Mouse (Mus musculus): ENCODE measurements around the gene Txndc17. TPM values are rescaled to one million over a fixed set of nuclear protein-coding genes. Genes with fewer than 3 reads are reported as not detected.
"Not testable (repeated sequence)": the region's sequence is repeated elsewhere in the genome, so short reads cannot be mapped to it uniquely, and the experiment has no call there.

Txndc17 gene
- 94.7 and 97.9 TPM in 2 replicates for polyA plus RNA-seq (2015; fragmentation: Nextera tagmentation; extraction: Ambion mirVana)

- WGBS (ENCODE audit: insufficient replicate concordance): under 1% methylated on average over 42 of the region's 42 CpGs
- peak within 1 kb of the TSS; percentile 82 for H3K9ac ChIP-seq
- H3K27me3 ChIP-seq: no peaks in the 10 kb centered on the region
- peak; percentile 81 for DNase-seq
- H3K9me3 ChIP-seq (replicated peaks): no peaks in the 10 kb centered on the region
- peaks cover 23% of the 10 kb centered on the region for H3K36me3 ChIP-seq
- peaks cover 31% of the 10 kb centered on the region for H3K4me1 ChIP-seq (replicated peaks)
- H3K4me2 ChIP-seq: peak within 1 kb of the TSS; percentile 95
- ATAC-seq (ENCODE audit: low read depth): peak; percentile 95
- peak within 1 kb of the TSS; percentile 89 for H3K4me3 ChIP-seq (replicated peaks)
- peak within 1 kb of the TSS; percentile 59 for H3K27ac ChIP-seq
Observed at GRCm38 (mm10) chr11:72207204-72207833, at the start of gene Txndc17, which contains the start of gene 4933427D14Rik. Gene Txndc17, plus strand, starts transcription at chr11:72207547. Gene 4933427D14Rik, minus strand, starts transcription at chr11:72207459.

GRCm38 (mm10) chr11:72163198-72163597 is 44.1 kb upstream of the Txndc17 start:
- H3K4me1 ChIP-seq (replicated peaks): no peaks in the 10 kb centered on the region
- no peak overlapping the region for H3K9ac ChIP-seq
- no peak for DNase-seq
- H3K27me3 ChIP-seq: no peaks in the 10 kb centered on the region
- H3K9me3 ChIP-seq (replicated peaks): no peaks in the 10 kb centered on the region
- WGBS (ENCODE audit: insufficient replicate concordance): 68% methylated on average over 2 of the region's 2 CpGs
- H3K4me3 ChIP-seq (replicated peaks): no peak overlapping the region
- H3K36me3 ChIP-seq: peaks cover 32% of the 10 kb centered on the region
- ATAC-seq (ENCODE audit: low read depth): no peak
- no peak overlapping the region for H3K27ac ChIP-seq
- H3K4me2 ChIP-seq: no peak overlapping the region

GRCm38 (mm10) chr11:72169871-72170270 is 37.5 kb upstream of the Txndc17 start:
- no peak for DNase-seq
- H3K36me3 ChIP-seq: peaks cover 38% of the 10 kb centered on the region
- 61% methylated on average over 4 of the region's 4 CpGs for WGBS (ENCODE audit: insufficient replicate concordance)
- H3K4me2 ChIP-seq: no peak overlapping the region
- no peak overlapping the region for H3K9ac ChIP-seq
- no peaks in the 10 kb centered on the region for H3K9me3 ChIP-seq (replicated peaks)
- H3K4me3 ChIP-seq (replicated peaks): no peak overlapping the region
- ATAC-seq (ENCODE audit: low read depth): peak; percentile 54; the same call in 1 of the 2 replicates
- no peak overlapping the region for H3K27ac ChIP-seq
- no peaks in the 10 kb centered on the region for H3K27me3 ChIP-seq
- H3K4me1 ChIP-seq (replicated peaks): no peaks in the 10 kb centered on the region

- not testable (repeated sequence) for H3K27me3 ChIP-seq; H3K27ac ChIP-seq; H3K4me3 ChIP-seq (replicated peaks); H3K9me3 ChIP-seq (replicated peaks); H3K4me1 ChIP-seq (replicated peaks); H3K4me2 ChIP-seq; DNase-seq; ATAC-seq (ENCODE audit: low read depth); H3K9ac ChIP-seq
- 73% methylated on average over 4 of the region's 4 CpGs for WGBS (ENCODE audit: insufficient replicate concordance)
- peaks cover 34% of the 10 kb centered on the region for H3K36me3 ChIP-seq
Observed at GRCm38 (mm10) chr11:72171906-72172305, 35.4 kb upstream of the Txndc17 start.

GRCm38 (mm10) chr11:72173506-72173905 is 33.8 kb upstream of the Txndc17 start:
- Histone ChIP-seq H3K27ac (no peak overlapping the region), H3K4me3 (replicated peaks) (no peak overlapping the region), H3K4me2 (no peak overlapping the region), H3K4me1 (replicated peaks) (no peaks in the 10 kb centered on the region), H3K9ac (no peak overlapping the region), H3K36me3 (peaks cover 36% of the 10 kb centered on the region), H3K27me3 (no peaks in the 10 kb centered on the region), H3K9me3 (replicated peaks) (no peaks in the 10 kb centered on the region)
- 78% methylated on average over 5 of the region's 5 CpGs for WGBS (ENCODE audit: insufficient replicate concordance)
- DNase-seq (no peak), ATAC-seq (ENCODE audit: low read depth) (no peak)

GRCm38 (mm10) chr11:72174721-72175120 is 32.6 kb upstream of the Txndc17 start:
- Histone ChIP-seq H3K9me3 (replicated peaks) (no peaks in the 10 kb centered on the region), H3K9ac (no peak overlapping the region), H3K4me2 (no peak overlapping the region), H3K27me3 (no peaks in the 10 kb centered on the region), H3K27ac (no peak overlapping the region), H3K4me3 (replicated peaks) (no peak overlapping the region), H3K4me1 (replicated peaks) (no peaks in the 10 kb centered on the region), H3K36me3 (peaks cover 38% of the 10 kb centered on the region)
- ATAC-seq (ENCODE audit: low read depth): no peak
- 84% methylated on average over 6 of the region's 6 CpGs for WGBS (ENCODE audit: insufficient replicate concordance)
- DNase-seq: no peak

- Histone ChIP-seq H3K36me3 (peaks cover 38% of the 10 kb centered on the region), H3K4me3 (replicated peaks) (no peak overlapping the region), H3K4me2 (no peak overlapping the region), H3K4me1 (replicated peaks) (no peaks in the 10 kb centered on the region), H3K27ac (no peak overlapping the region), H3K9ac (no peak overlapping the region), H3K9me3 (replicated peaks) (no peaks in the 10 kb centered on the region), H3K27me3 (no peaks in the 10 kb centered on the region)
- ATAC-seq (ENCODE audit: low read depth) (no peak), DNase-seq (no peak)
- 81% methylated on average over 5 of the region's 5 CpGs for WGBS (ENCODE audit: insufficient replicate concordance)
Observed at GRCm38 (mm10) chr11:72175966-72176365, 31.4 kb upstream of the Txndc17 start.

GRCm38 (mm10) chr11:72176553-72176952 is 30.8 kb upstream of the Txndc17 start:
- H3K36me3 ChIP-seq: peaks cover 41% of the 10 kb centered on the region
- H3K9me3 ChIP-seq (replicated peaks): no peaks in the 10 kb centered on the region
- DNase-seq (no peak), ATAC-seq (ENCODE audit: low read depth) (no peak)
- no peaks in the 10 kb centered on the region for H3K4me1 ChIP-seq (replicated peaks)
- no peak overlapping the region for H3K27ac ChIP-seq
- no peaks in the 10 kb centered on the region for H3K27me3 ChIP-seq
- H3K4me2 ChIP-seq: no peak overlapping the region
- 67% methylated on average over 3 of the region's 3 CpGs for WGBS (ENCODE audit: insufficient replicate concordance)
- no peak overlapping the region for H3K9ac ChIP-seq
- H3K4me3 ChIP-seq (replicated peaks): no peak overlapping the region

- H3K27me3 ChIP-seq: no peaks in the 10 kb centered on the region
- DNase-seq (no peak), ATAC-seq (ENCODE audit: low read depth) (no peak)
- H3K4me2 ChIP-seq: no peak overlapping the region
- H3K4me1 ChIP-seq (replicated peaks): no peaks in the 10 kb centered on the region
- H3K36me3 ChIP-seq: peaks cover 40% of the 10 kb centered on the region
- no peaks in the 10 kb centered on the region for H3K9me3 ChIP-seq (replicated peaks)
- H3K4me3 ChIP-seq (replicated peaks): no peak overlapping the region
- H3K27ac ChIP-seq: no peak overlapping the region
- no peak overlapping the region for H3K9ac ChIP-seq
- 75% methylated on average over 5 of the region's 5 CpGs for WGBS (ENCODE audit: insufficient replicate concordance)
Observed at GRCm38 (mm10) chr11:72180556-72180955, 26.8 kb upstream of the Txndc17 start.

- Histone ChIP-seq H3K4me1 (replicated peaks) (no peaks in the 10 kb centered on the region), H3K9ac (no peak overlapping the region), H3K9me3 (replicated peaks) (no peaks in the 10 kb centered on the region), H3K4me2 (no peak overlapping the region), H3K36me3 (peaks cover 35% of the 10 kb centered on the region), H3K27ac (no peak overlapping the region), H3K27me3 (no peaks in the 10 kb centered on the region), H3K4me3 (replicated peaks) (no peak overlapping the region)
- DNase-seq (no peak), ATAC-seq (ENCODE audit: low read depth) (no peak)
- WGBS (ENCODE audit: insufficient replicate concordance): 82% methylated on average over 4 of the region's 4 CpGs
Observed at GRCm38 (mm10) chr11:72181136-72181535, 26.2 kb upstream of the Txndc17 start.

GRCm38 (mm10) chr11:72184252-72184651 is 23.1 kb upstream of the Txndc17 start:
- ATAC-seq (ENCODE audit: low read depth) (no peak), DNase-seq (no peak)
- Histone ChIP-seq H3K36me3 (peaks cover 33% of the 10 kb centered on the region), H3K27ac (no peak overlapping the region), H3K4me3 (replicated peaks) (no peak overlapping the region), H3K27me3 (no peaks in the 10 kb centered on the region), H3K9me3 (replicated peaks) (no peaks in the 10 kb centered on the region), H3K4me2 (no peak overlapping the region), H3K4me1 (replicated peaks) (no peaks in the 10 kb centered on the region), H3K9ac (no peak overlapping the region)
- WGBS (ENCODE audit: insufficient replicate concordance): 75% methylated on average over 4 of the region's 4 CpGs

- ATAC-seq (ENCODE audit: low read depth) (no peak), DNase-seq (no peak)
- Histone ChIP-seq H3K4me2 (no peak overlapping the region), H3K4me1 (replicated peaks) (no peaks in the 10 kb centered on the region), H3K9ac (no peak overlapping the region), H3K4me3 (replicated peaks) (no peak overlapping the region), H3K27ac (no peak overlapping the region), H3K9me3 (replicated peaks) (no peaks in the 10 kb centered on the region), H3K27me3 (no peaks in the 10 kb centered on the region), H3K36me3 (peaks cover 26% of the 10 kb centered on the region)
- WGBS (ENCODE audit: insufficient replicate concordance): 74% methylated on average over 1 of the region's 1 CpGs
Observed at GRCm38 (mm10) chr11:72190857-72191256, 16.5 kb upstream of the Txndc17 start.
